Mouse (Mus musculus) intestine, embryonic 15.5 days (tissue): ENCODE measurements around the gene 2610507B11Rik. TPM values are rescaled to one million over a fixed set of nuclear protein-coding genes. Genes with fewer than 3 reads are reported as not detected.
"Not testable (repeated sequence)": the region's sequence is repeated elsewhere in the genome, so short reads cannot be mapped to it uniquely, and the experiment has no call there.

Experiments
- ATAC-seq: fragments of 200-750 bp; cut with Nextera tagmentation; 2 replicates; pipeline ENCODE4 v1.8.0; 2017; ENCODE audit warnings: moderate TSS enrichment, moderate library complexity
- H3K27ac ChIP-seq: fragments of 300-500 bp; sonication (generic); 2 replicates; pipeline ENCODE4 v1.5.1; 2015; ENCODE audit warnings: mild to moderate bottlenecking, inconsistent platforms
- H3K27me3 ChIP-seq: fragments of 300-500 bp; sonication (generic); replicated peaks from 2 replicates; pipeline ENCODE4 v1.6.1; 2015; ENCODE audit warnings: inconsistent platforms
- H3K36me3 ChIP-seq: fragments of 300-500 bp; sonication (generic); 2 replicates; pipeline ENCODE4 v1.6.1; 2015; ENCODE audit warnings: inconsistent platforms
- H3K4me1 ChIP-seq: fragments of 300-500 bp; sonication (generic); replicated peaks from 2 replicates; pipeline ENCODE4 v1.6.1; 2015; ENCODE audit warnings: inconsistent platforms
- H3K4me2 ChIP-seq: fragments of 300-500 bp; sonication (generic); replicated peaks from 2 replicates; pipeline ENCODE4 v1.6.1; 2015; ENCODE audit warnings: mild to moderate bottlenecking, inconsistent platforms
- H3K4me3 ChIP-seq: fragments of 300-500 bp; sonication (generic); replicated peaks from 2 replicates; pipeline ENCODE4 v1.5.1; 2015; ENCODE audit warnings: inconsistent platforms
- H3K9ac ChIP-seq: fragments of 300-500 bp; sonication (generic); 2 replicates; pipeline ENCODE4 v1.6.1; 2015; ENCODE audit warnings: inconsistent platforms
- H3K9me3 ChIP-seq: fragments of 300-500 bp; sonication (generic); 2 replicates; pipeline ENCODE4 v1.6.1; 2016; ENCODE audit warnings: inconsistent platforms
- WGBS: fragments of 180-500 bp; shearing (Covaris S2); methylation state at CpG from one replicate; pipeline ENCODE4 v1.1.7; 2015; 5-methylcytosine and 5-hydroxymethylcytosine counted together
- polyA plus RNA-seq: library from polyadenylated mRNA; unstranded; fragments of >200 nt; fragmentation: Nextera tagmentation; extraction: Ambion mirVana; gene quantifications from 2 replicates; pipeline ENCODE4 v1.2.1, GENCODE M21; 2015

The 2610507B11Rik gene
- polyA plus RNA-seq, 1 experiment from 2014 or later: 71.1 TPM

DNA sequence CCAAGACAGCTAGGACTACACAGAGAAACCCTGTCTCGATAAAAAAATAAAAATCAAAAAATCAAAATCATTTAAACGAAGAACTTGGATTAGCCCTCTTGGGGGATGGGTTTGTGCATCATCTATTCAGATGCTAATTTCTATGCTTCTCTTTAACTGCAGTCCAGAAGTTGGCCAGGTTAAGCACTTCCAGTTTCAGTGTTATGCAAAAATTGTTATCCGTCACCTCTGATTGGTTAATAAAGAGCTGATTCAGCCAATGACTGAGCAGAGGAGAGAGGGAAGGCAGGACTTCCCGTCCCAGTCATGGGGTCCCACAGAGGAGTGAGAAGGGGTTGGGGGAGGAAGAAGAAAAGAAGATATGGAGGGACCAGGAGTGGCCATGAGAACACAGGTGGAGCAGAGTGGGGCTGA, 13.8 kb upstream of the 2610507B11Rik start:
- Histone ChIP-seq H3K4me2 (0 out of 2 replicates have a peak overlapping the region, but pooled peaks have one; percentile 7), H3K36me3 (peaks cover 5% of the 10 kb centered on the region; the same call in 1 of the 2 replicates), H3K27ac (no peak overlapping the region), H3K4me3 (no peak overlapping the region), H3K9ac (no peak overlapping the region), H3K27me3 (no peaks in the 10 kb centered on the region), H3K4me1 (peaks cover 19% of the 10 kb centered on the region), H3K9me3 (no peaks in the 10 kb centered on the region)
- 68% methylated on average over 4 of the region's 4 CpGs for WGBS
- no peak for ATAC-seq

- peaks cover 9% of the 10 kb centered on the region for H3K36me3 ChIP-seq
- H3K9me3 ChIP-seq: no peaks in the 10 kb centered on the region
- no peaks in the 10 kb centered on the region for H3K4me1 ChIP-seq
- no peak for ATAC-seq
- H3K27ac ChIP-seq: no peak overlapping the region
- 94% methylated on average over 1 of the region's 1 CpGs for WGBS
- no peak overlapping the region for H3K4me3 ChIP-seq
- no peak overlapping the region for H3K4me2 ChIP-seq
- H3K27me3 ChIP-seq: 0 out of 2 replicates have a peak, but pooled peaks cover 3% of the 10 kb centered on the region
- no peak overlapping the region for H3K9ac ChIP-seq
Measured at GRCm38 (mm10) chr11:78256618-78257017, 4.9 kb upstream of the 2610507B11Rik start.

GRCm38 (mm10) chr11:78260489-78261258, 878 bp upstream of the 2610507B11Rik start:
- no peaks in the 10 kb centered on the region for H3K4me1 ChIP-seq
- peak overlapping the region; percentile 93; the same call in 1 of the 2 replicates for H3K4me3 ChIP-seq
- 0 out of 2 replicates have a peak, but pooled peaks cover 3% of the 10 kb centered on the region for H3K27me3 ChIP-seq
- WGBS: 95% methylated on average over 2 of the region's 2 CpGs
- no peaks in the 10 kb centered on the region for H3K9me3 ChIP-seq
- H3K27ac ChIP-seq: no peak overlapping the region
- ATAC-seq: peak; percentile 5
- H3K36me3 ChIP-seq: peaks cover 9% of the 10 kb centered on the region
- H3K4me2 ChIP-seq: peak overlapping the region; percentile 54
- H3K9ac ChIP-seq: no peak overlapping the region

- Histone ChIP-seq H3K9me3 (no peaks in the 10 kb centered on the region), H3K4me3 (peak overlapping the region; percentile 93), H3K36me3 (peaks cover 21% of the 10 kb centered on the region), H3K4me2 (peak overlapping the region; percentile 63), H3K4me1 (no peaks in the 10 kb centered on the region), H3K27me3 (0 out of 2 replicates have a peak, but pooled peaks cover 3% of the 10 kb centered on the region), H3K27ac (no peak overlapping the region), H3K9ac (peak overlapping the region; percentile 91; the same call in 1 of the 2 replicates)
- no peak for ATAC-seq
- 4% methylated on average over 8 of the region's 8 CpGs for WGBS
Measured at GRCm38 (mm10) chr11:78262550-78262949, 998 bp downstream of the 2610507B11Rik start.

DNA sequence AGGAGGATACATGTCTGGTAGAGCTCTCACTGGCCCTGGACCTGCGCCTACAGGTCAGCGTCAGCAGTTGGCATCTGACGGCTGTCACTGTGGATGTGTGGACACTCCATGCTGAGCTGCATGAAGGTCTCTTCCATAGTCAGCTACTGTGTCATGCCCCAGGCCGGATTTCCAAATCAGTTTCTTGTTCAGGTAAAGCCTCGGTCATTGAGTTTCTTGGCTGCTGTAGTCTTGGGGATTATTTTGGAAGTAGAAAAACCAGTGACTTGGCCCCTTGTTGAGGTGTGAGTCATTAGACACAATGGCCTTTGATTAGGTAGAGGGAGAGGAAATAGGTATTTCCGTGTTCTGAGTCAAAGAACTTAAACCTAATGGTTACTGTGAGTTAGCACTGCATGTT, 4.0 kb downstream of the 2610507B11Rik start:
- no peak overlapping the region for H3K27ac ChIP-seq
- no peak overlapping the region for H3K4me3 ChIP-seq
- no peak overlapping the region for H3K9ac ChIP-seq
- no peak overlapping the region for H3K4me2 ChIP-seq
- H3K4me1 ChIP-seq: no peaks in the 10 kb centered on the region
- no peaks in the 10 kb centered on the region for H3K9me3 ChIP-seq
- no peak for ATAC-seq
- no peaks in the 10 kb centered on the region for H3K27me3 ChIP-seq
- peaks cover 34% of the 10 kb centered on the region for H3K36me3 ChIP-seq
- WGBS: 90% methylated on average over 6 of the region's 6 CpGs

DNA sequence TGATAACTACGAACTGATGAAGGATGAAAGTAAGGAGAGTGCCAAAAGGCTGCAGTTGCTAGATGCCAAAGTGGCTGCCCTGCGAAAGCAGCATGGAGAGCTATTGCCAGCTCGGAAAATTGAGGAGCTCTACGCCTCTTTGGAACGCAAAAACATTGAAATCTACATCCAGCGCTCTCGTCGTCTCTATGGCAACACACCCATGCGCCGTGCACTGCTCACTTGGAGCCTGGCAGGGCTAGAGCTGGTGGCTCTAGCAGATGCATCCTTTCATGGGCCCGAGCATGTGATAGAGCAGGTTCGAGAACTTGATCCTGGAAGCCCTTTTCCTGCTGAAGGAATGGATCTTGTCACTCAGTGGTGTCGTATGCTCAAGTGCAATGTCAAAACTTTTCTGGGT, 10.4 kb downstream of the 2610507B11Rik start:
- no peak overlapping the region for H3K27ac ChIP-seq
- no peak for ATAC-seq
- H3K4me2 ChIP-seq: no peak overlapping the region
- peaks cover 59% of the 10 kb centered on the region for H3K36me3 ChIP-seq
- no peaks in the 10 kb centered on the region for H3K4me1 ChIP-seq
- H3K27me3 ChIP-seq: no peaks in the 10 kb centered on the region
- no peak overlapping the region for H3K9ac ChIP-seq
- 89% methylated on average over 13 of the region's 13 CpGs for WGBS
- no peaks in the 10 kb centered on the region for H3K9me3 ChIP-seq
- no peak overlapping the region for H3K4me3 ChIP-seq

- no peaks in the 10 kb centered on the region for H3K27me3 ChIP-seq
- no peak overlapping the region for H3K4me2 ChIP-seq
- no peak overlapping the region for H3K4me3 ChIP-seq
- no peaks in the 10 kb centered on the region for H3K4me1 ChIP-seq
- H3K9ac ChIP-seq: no peak overlapping the region
- H3K27ac ChIP-seq: no peak overlapping the region
- H3K9me3 ChIP-seq: no peaks in the 10 kb centered on the region
- WGBS: 100% methylated on average over 1 of the region's 1 CpGs
- ATAC-seq: no peak
- peaks cover 64% of the 10 kb centered on the region for H3K36me3 ChIP-seq
Measured at GRCm38 (mm10) chr11:78275596-78275995, 14.0 kb downstream of the 2610507B11Rik start.

GRCm38 (mm10) chr11:78276169-78276568, 14.6 kb downstream of the 2610507B11Rik start:
- WGBS: 96% methylated on average over 4 of the region's 4 CpGs
- H3K27me3 ChIP-seq, H3K9me3 ChIP-seq, ATAC-seq, H3K4me2 ChIP-seq, H3K9ac ChIP-seq, H3K4me3 ChIP-seq, H3K4me1 ChIP-seq, H3K27ac ChIP-seq: not testable (repeated sequence)
- H3K36me3 ChIP-seq: peaks cover 67% of the 10 kb centered on the region

DNA sequence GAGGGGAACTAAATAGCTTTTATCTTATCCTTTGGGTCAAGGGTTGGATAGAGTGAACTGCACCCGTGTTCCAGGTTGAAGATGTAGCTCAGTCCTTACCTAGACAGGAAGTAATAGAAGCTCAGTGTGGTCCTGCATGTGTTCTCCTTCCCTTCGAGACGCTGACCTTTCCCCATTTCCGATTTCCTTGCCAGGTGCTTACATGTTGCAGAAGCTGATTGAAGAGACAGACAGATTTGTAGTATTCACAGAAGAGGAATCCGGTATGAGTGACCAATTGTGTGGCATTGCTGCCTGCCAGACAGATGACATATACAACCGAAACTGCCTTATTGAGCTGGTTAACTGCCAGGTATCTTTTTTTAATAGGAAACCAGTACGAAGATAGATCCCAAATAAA, 17.3 kb downstream of the 2610507B11Rik start:
- Histone ChIP-seq H3K4me1 (no peaks in the 10 kb centered on the region), H3K27me3 (no peaks in the 10 kb centered on the region), H3K4me3 (no peak overlapping the region), H3K9me3 (no peaks in the 10 kb centered on the region), H3K27ac (no peak overlapping the region), H3K4me2 (no peak overlapping the region), H3K9ac (no peak overlapping the region), H3K36me3 (peaks cover 59% of the 10 kb centered on the region)
- 79% methylated on average over 7 of the region's 7 CpGs for WGBS
- no peak for ATAC-seq

GRCm38 (mm10) chr11:78279586-78279985, 18.0 kb downstream of the 2610507B11Rik start:
- H3K27ac ChIP-seq: no peak overlapping the region
- no peak for ATAC-seq
- WGBS: 90% methylated on average over 4 of the region's 4 CpGs
- no peak overlapping the region for H3K4me2 ChIP-seq
- no peaks in the 10 kb centered on the region for H3K27me3 ChIP-seq
- H3K9ac ChIP-seq: no peak overlapping the region
- no peaks in the 10 kb centered on the region for H3K9me3 ChIP-seq
- peaks cover 57% of the 10 kb centered on the region for H3K36me3 ChIP-seq
- H3K4me1 ChIP-seq: no peaks in the 10 kb centered on the region
- H3K4me3 ChIP-seq: no peak overlapping the region

DNA sequence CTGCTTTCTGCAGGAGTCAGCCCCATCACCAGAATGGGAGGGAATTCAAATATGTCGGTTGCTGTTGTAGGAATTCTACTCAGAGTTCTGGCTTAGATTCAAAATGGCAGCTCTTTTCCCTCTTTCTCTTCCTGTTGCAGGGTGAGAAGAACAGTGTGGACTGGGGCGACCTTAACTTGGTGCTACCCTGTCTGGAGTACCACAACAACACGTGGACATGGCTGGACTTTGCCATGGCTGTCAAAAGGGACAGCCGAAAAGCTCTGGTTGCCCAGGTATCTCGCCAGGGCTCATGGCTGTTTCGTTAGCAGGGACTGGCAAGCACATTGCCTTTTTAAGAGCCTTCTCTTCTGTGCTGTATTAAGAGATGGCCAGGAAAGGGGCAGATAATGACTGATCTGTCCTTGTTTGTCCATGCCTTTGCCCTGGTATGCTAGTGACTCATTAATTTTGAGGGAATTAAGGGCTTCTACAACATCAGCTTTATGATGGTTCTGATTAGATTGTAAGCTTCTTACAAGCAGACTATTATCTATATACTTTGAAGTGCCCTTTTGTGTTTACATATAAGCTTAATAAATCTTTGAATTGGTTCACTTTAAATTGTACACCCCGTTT, 27.7 kb downstream of the 2610507B11Rik start:
- Histone ChIP-seq H3K27me3 (no peaks in the 10 kb centered on the region), H3K36me3 (peaks cover 43% of the 10 kb centered on the region), H3K4me2 (no peak overlapping the region), H3K4me1 (no peaks in the 10 kb centered on the region), H3K27ac (no peak overlapping the region), H3K4me3 (no peak overlapping the region), H3K9ac (no peak overlapping the region), H3K9me3 (no peaks in the 10 kb centered on the region)
- WGBS: 71% methylated on average over 7 of the region's 7 CpGs
- ATAC-seq: peak; percentile 55; the same call in 1 of the 2 replicates

DNA sequence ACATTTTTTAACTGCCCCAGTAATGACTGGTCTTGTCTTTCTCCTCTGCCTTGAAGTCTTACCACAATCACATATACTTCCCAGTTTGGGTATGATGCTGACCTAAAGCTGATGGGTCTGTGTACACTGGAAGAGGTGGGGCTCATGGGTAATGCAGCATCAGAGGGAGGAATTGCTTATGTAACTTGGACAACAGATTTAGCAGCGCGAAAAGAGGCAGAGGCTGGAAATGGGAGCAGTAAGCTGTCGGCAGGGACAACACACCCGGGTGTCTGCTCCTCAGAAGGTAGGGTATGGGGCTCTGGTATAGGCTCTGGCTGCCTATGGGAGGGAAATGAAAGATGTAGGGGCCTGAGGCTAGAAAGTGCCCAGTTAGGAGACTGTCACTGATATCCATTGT, 29.1 kb downstream of the 2610507B11Rik start, which contains the start of gene BC030499:
TSS of gene BC030499 (plus strand) at position 188 of the 400 bp plus-strand sequence.
- H3K27me3 ChIP-seq: no peaks in the 10 kb centered on the region
- H3K27ac ChIP-seq: no peak within 1 kb of the TSS
- no peaks in the 10 kb centered on the region for H3K9me3 ChIP-seq
- peaks cover 32% of the 10 kb centered on the region for H3K36me3 ChIP-seq
- 89% methylated on average over 4 of the region's 4 CpGs for WGBS
- ATAC-seq: no peak
- H3K4me3 ChIP-seq: no peak within 1 kb of the TSS
- no peak within 1 kb of the TSS for H3K9ac ChIP-seq
- H3K4me1 ChIP-seq: no peaks in the 10 kb centered on the region
- H3K4me2 ChIP-seq: no peak within 1 kb of the TSS
